Mouse (Mus musculus): ENCODE results near the gene Map2k5. TPM values are rescaled to one million over a fixed set of nuclear protein-coding genes. Genes with fewer than 3 reads are reported as not detected.

Map2k5 gene
- polyA plus RNA-seq, 1 experiment from 2014 or later, result 39.3 TPM

DNA sequence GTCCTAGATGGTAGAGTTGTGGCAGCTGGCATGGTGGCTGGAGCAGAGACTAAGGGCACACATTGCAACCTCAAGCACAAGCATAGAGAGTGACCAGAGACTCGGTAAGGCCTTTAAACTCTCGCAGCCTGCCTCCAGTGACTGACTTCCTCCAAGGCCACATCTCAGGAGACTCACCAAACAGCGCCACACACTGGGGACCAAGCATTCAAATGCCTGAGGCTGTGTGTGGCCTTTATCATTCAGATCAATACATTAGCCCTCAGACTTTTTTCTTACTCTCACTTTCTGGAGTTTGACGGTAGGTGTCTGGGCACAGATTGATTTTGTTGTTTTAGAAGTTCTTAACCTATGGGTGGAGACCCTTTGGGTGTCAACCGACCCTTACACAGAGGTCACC is 259.3 kb downstream of the Map2k5 start:
- DNase-seq (ENCODE audit: low spot score), result no peak
- no peaks in the 10 kb centered on the region for H3K9me3 ChIP-seq
- 55% methylated on average over 5 of the region's 5 CpGs for WGBS
- H3K4me1 ChIP-seq (replicated peaks), result no peaks in the 10 kb centered on the region
- H3K27me3 ChIP-seq (ENCODE audit: insufficient read depth, poor library complexity, severe bottlenecking), result peaks cover 9% of the 10 kb centered on the region; the same call in 1 of the 2 replicates
- no peak overlapping the region for H3K27ac ChIP-seq
- no peak overlapping the region for H3K4me3 ChIP-seq
- no peaks in the 10 kb centered on the region for H3K36me3 ChIP-seq

Other genes starting within 250 kb of the Map2k5 start
- gene Skor1, start 228.9 kb downstream of the Map2k5 start, polyA plus RNA-seq (2016; fragmentation: Nextera tagmentation; extraction: Ambion mirVana), result 0.68 and 6.8 TPM in 2 replicates
- gene 2300009A05Rik, start 21.3 kb upstream of the Map2k5 start, polyA plus RNA-seq (2016; fragmentation: Nextera tagmentation; extraction: Ambion mirVana), result 42.1 and 44.7 TPM in 2 replicates
- 0.07 and 0.13 TPM in 2 replicates for gene Iqch, start 224.6 kb upstream of the Map2k5 start, polyA plus RNA-seq (2016; fragmentation: Nextera tagmentation; extraction: Ambion mirVana)
- 46.0 and 50.4 TPM in 2 replicates for gene Aagab, start 224.8 kb upstream of the Map2k5 start, polyA plus RNA-seq (2016; fragmentation: Nextera tagmentation; extraction: Ambion mirVana)

Measured in hindbrain, embryonic 10.5 days (tissue).